Mouse (Mus musculus) neutrophil, adult 59 days (primary cell): ENCODE data around the gene Nudt14. TPM values are rescaled to one million over a fixed set of nuclear protein-coding genes. Genes with fewer than 3 reads are reported as not detected.

Experiments used
- total RNA-seq, 2 experiments: library from RNA; stranded (reverse); gene quantifications; 1 replicate in 1 of 2; 2 replicates in 1 of 2; pipeline ENCODE4 v1.2.4; 2023

The Nudt14 gene
- 10 to 100 TPM in 1 of 2 experiments, 1 to 10 TPM in 1; 8.3 to 10.0 TPM for total RNA-seq

GRCm38 (mm10) chr12:112941776-112942713 lies at the start of gene Nudt14:
Nudt14 (minus strand) TSS chr12:112942124.

GRCm38 (mm10) chr12:112976371-112977073 lies 34.6 kb upstream of the Nudt14 start, which contains the start of gene Btbd6:
Btbd6 (plus strand) TSS chr12:112976482.

GRCm38 (mm10) chr12:112929562-112930352 lies 12.2 kb downstream of the Nudt14 start, which contains the start of gene Jag2:
Jag2 (minus strand) TSS chr12:112929776.

Other genes starting within 250 kb of the Nudt14 start
- 1 to 10 TPM in 1 of 2 experiments, under 1 TPM in 1; 0.80 to 1.0 TPM for gene Cep170b, start 221.7 kb downstream of the Nudt14 start, total RNA-seq
- 100 to 1,000 TPM; 228 to 351 TPM for gene Pld4, start 181.5 kb downstream of the Nudt14 start, total RNA-seq
- under 1 TPM; 0.47 to 0.53 TPM for gene Ahnak2, start 139.5 kb downstream of the Nudt14 start, total RNA-seq
- 1 to 10 TPM in 1 of 2 experiments, under 1 TPM in 1; 1.00 to 1.1 TPM for gene Clba1, start 133.2 kb downstream of the Nudt14 start, total RNA-seq
- 10 to 100 TPM; 30.8 to 38.3 TPM for gene Cdca4, start 112.7 kb downstream of the Nudt14 start, total RNA-seq
- 10 to 100 TPM; 25.5 to 28.0 TPM for gene Gpr132, start 73.9 kb downstream of the Nudt14 start, total RNA-seq
- gene Jag2, start 12.3 kb downstream of the Nudt14 start, total RNA-seq = 1 to 10 TPM in 1 of 2 experiments, under 1 TPM in 1; 0.18 to 1.6 TPM
- 1 to 10 TPM; 3.9 to 4.4 TPM for gene Btbd6, start 34.4 kb upstream of the Nudt14 start, total RNA-seq
- 10 to 100 TPM; 67.0 to 70.7 TPM for gene Brf1, start 58.6 kb upstream of the Nudt14 start, total RNA-seq
- gene Pacs2, start 72.4 kb upstream of the Nudt14 start, total RNA-seq = 10 to 100 TPM; 55.3 to 75.9 TPM
- under 1 TPM; 0.57 to 0.84 TPM for gene Tex22, start 132.4 kb upstream of the Nudt14 start, total RNA-seq
- gene Mta1, start 156.2 kb upstream of the Nudt14 start, total RNA-seq = 10 to 100 TPM; 21.5 to 26.1 TPM
- 1 to 10 TPM; 4.0 to 5.6 TPM for gene Crip2, start 198.1 kb upstream of the Nudt14 start, total RNA-seq
- 100 to 1,000 TPM; 504 to 788 TPM for gene Crip1, start 204.2 kb upstream of the Nudt14 start, total RNA-seq
- 10 to 100 TPM; 10.8 to 12.3 TPM for gene Tedc1, start 214.3 kb upstream of the Nudt14 start, total RNA-seq
- not detected for gene Tmem121, start 243.8 kb upstream of the Nudt14 start, total RNA-seq